Mouse (Mus musculus): ENCODE measurements at regions not wholly inside any gene's neighbourhood (a gene's known extent, or its start where the extent isn't known, plus 50 kb on each side); places are given as distances from the start of the nearest gene placed in this dataset.

DNA sequence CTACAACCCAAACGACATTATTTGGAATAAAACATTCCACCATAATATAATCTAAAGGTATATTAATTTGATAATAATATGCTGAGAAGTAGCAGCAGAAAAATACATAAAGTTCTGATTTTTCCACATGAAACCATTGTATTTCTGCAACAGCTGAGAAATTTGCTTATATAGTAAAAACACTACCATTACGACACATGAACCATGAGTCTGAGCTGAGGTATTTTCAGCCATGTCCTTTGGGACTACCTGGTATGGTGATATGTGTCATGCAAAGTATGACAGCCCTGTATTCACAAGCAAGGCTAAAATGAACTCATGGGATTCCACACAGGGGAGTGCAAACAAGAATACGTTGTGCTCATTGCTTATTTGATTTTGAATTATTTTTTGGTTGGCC, 311.7 kb downstream of the Otol1 start:
- WGBS, result 80% methylated on average over 3 of the region's 3 CpGs
- no peak overlapping the region for H3K27ac ChIP-seq (ENCODE audit: insufficient read depth, low read length)

DNA sequence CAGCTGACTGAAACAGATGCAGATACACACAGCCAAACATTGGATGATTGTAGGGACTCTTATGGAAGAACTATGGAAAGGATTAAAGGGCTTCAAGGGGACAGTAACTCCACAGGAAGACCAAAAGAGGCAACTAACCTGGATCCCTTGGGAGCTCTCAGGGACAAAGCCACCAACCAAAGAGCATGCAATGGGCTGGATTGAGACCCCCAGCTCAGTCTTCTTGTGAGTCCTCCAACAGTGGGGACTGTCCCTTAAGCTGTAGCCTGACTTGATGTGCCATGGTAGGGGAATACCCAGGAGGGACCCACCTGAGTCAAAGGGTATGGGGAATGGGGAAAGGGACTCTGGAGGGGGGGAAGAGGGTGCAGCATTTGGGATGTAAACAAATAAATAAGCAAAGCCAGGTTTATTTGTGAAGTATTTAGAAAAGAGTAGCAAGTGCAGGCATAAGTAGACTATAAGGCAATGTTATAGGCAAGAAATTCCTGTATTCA, 313.8 kb downstream of the Otol1 start:
- Histone ChIP-seq H3K4me3 (ENCODE audit: extremely low read depth, insufficient read depth, insufficient read length) (no peak overlapping the region), H3K27me3 (ENCODE audit: control insufficient read depth, insufficient read depth, low read length) (no peaks in the 10 kb centered on the region), H3K36me3 (ENCODE audit: control insufficient read depth, insufficient read depth, low read length) (no peaks in the 10 kb centered on the region), H3K27ac (ENCODE audit: insufficient read depth, low read length) (no peak overlapping the region), H3K4me1 (ENCODE audit: control insufficient read depth, insufficient read depth, insufficient read length) (no peaks in the 10 kb centered on the region)
- TF ChIP-seq CTCF (IDR thresholded peaks at IDR 0.05; ENCODE audit: extremely low read depth, insufficient read depth, insufficient read length, insufficient replicate concordance), result no peak
- TF ChIP-seq POLR2A (IDR thresholded peaks at IDR 0.05; ENCODE audit: low read depth, low read length), result no peak
- DNase-seq (ENCODE audit: low read depth in 1 of 2, low spot score in 2 of 2), result no peak

More for the DNA sequence above, 311.7 kb downstream of the Otol1 start:
- no peak for DNase-seq (ENCODE audit: low read depth in 1 of 2, low spot score in 2 of 2)
- Histone ChIP-seq H3K4me3 (ENCODE audit: extremely low read depth, insufficient read depth, insufficient read length) (no peak overlapping the region), H3K27me3 (ENCODE audit: control insufficient read depth, insufficient read depth, low read length) (no peaks in the 10 kb centered on the region), H3K36me3 (ENCODE audit: control insufficient read depth, insufficient read depth, low read length) (no peaks in the 10 kb centered on the region), H3K4me1 (ENCODE audit: control insufficient read depth, insufficient read depth, insufficient read length) (no peaks in the 10 kb centered on the region)
- TF ChIP-seq CTCF (IDR thresholded peaks at IDR 0.05; ENCODE audit: extremely low read depth, insufficient read depth, insufficient read length, insufficient replicate concordance), result no peak
- no peak for TF ChIP-seq POLR2A (IDR thresholded peaks at IDR 0.05; ENCODE audit: low read depth, low read length)

DNA sequence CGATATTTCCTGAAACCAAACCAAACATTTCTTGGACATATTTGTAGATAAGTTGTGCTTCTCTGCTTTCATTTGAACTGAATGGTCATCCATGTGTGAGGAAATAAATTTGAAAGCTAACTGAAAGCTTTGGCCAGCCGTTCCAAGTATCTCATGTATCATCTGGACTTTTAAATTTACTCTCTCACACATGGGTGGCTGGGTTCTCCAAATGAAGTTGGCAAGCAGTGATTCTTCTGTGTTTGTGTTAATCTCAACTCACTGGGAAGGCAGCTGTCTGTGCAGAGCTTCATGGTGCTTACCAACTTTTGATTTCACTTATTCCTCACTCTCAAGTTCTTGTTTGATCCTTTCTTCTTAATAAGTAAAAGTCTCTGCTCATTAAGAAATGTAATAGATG, 317.3 kb downstream of the Otol1 start:
- Histone ChIP-seq H3K4me3 (ENCODE audit: extremely low read depth, insufficient read depth, insufficient read length) (no peak overlapping the region), H3K27me3 (ENCODE audit: control insufficient read depth, insufficient read depth, low read length) (no peaks in the 10 kb centered on the region), H3K4me1 (ENCODE audit: control insufficient read depth, insufficient read depth, insufficient read length) (no peaks in the 10 kb centered on the region), H3K27ac (ENCODE audit: insufficient read depth, low read length) (no peak overlapping the region), H3K36me3 (ENCODE audit: control insufficient read depth, insufficient read depth, low read length) (no peaks in the 10 kb centered on the region)
- no peak for TF ChIP-seq CTCF (IDR thresholded peaks at IDR 0.05; ENCODE audit: extremely low read depth, insufficient read depth, insufficient read length, insufficient replicate concordance)
- no peak for TF ChIP-seq POLR2A (IDR thresholded peaks at IDR 0.05; ENCODE audit: low read depth, low read length)
- 82% methylated on average over 2 of the region's 2 CpGs for WGBS
- no peak for DNase-seq (ENCODE audit: low read depth in 1 of 2, low spot score in 2 of 2)

Measured in spleen, adult 2 months (tissue).